Mouse (Mus musculus) liver, embryonic 16.5 days (tissue): Measurements from ENCODE around the gene Iltifb. TPM values are rescaled to one million over a fixed set of nuclear protein-coding genes. Genes with fewer than 3 reads are reported as not detected.
"Not testable (repeated sequence)": the region's sequence is repeated elsewhere in the genome, so short reads cannot be mapped to it uniquely, and the experiment has no call there.

Experiments
- ATAC-seq: fragments of 200-750 bp; cut with Nextera tagmentation; 2 replicates; pipeline ENCODE4 v1.8.0; 2017; ENCODE audit warnings: low read depth, mild to moderate bottlenecking, moderate number of reproducible peaks, moderate library complexity
- H3K27ac ChIP-seq: fragments of 300-500 bp; sonication (generic); 2 replicates; pipeline ENCODE4 v1.5.1; 2014; ENCODE audit warnings: mild to moderate bottlenecking, low read length
- H3K27me3 ChIP-seq: fragments of 300-500 bp; sonication (generic); 2 replicates; pipeline ENCODE4 v1.6.1; 2014; ENCODE audit warnings: low read depth, low read length, mixed read lengths; ENCODE audit not compliant: control insufficient read depth, insufficient read depth
- H3K36me3 ChIP-seq: fragments of 300-500 bp; sonication (generic); 2 replicates; pipeline ENCODE4 v1.6.1; 2014; ENCODE audit warnings: mild to moderate bottlenecking; ENCODE audit not compliant: control insufficient read depth, insufficient read depth
- H3K4me1 ChIP-seq: fragments of 300-500 bp; sonication (generic); 2 replicates; pipeline ENCODE4 v1.6.1; 2014; ENCODE audit warnings: low read depth, low read length, mixed read lengths; ENCODE audit not compliant: control insufficient read depth
- H3K4me2 ChIP-seq: fragments of 300-500 bp; sonication (generic); 2 replicates; pipeline ENCODE4 v1.6.1; 2014; ENCODE audit warnings: low read depth, low read length, mixed read lengths
- H3K4me3 ChIP-seq: fragments of 300-500 bp; sonication (generic); 2 replicates; pipeline ENCODE4 v1.5.1; 2014; ENCODE audit warnings: low read depth, mild to moderate bottlenecking, low read length
- H3K9ac ChIP-seq: fragments of 300-500 bp; sonication (generic); 2 replicates; pipeline ENCODE4 v1.6.1; 2014; ENCODE audit warnings: low read depth, low read length
- H3K9me3 ChIP-seq: fragments of 300-500 bp; sonication (generic); replicated peaks from 2 replicates; pipeline ENCODE4 v1.6.1; 2016; ENCODE audit warnings: low read length; ENCODE audit not compliant: control insufficient read depth
- WGBS: fragments of 180-500 bp; shearing (Covaris S2); extraction: QIAGEN DNeasy Blood & Tissue Kit; methylation state at CpG from one replicate; pipeline ENCODE4 v1.1.7; 2014; ENCODE audit not compliant: insufficient replicate concordance; 5-methylcytosine and 5-hydroxymethylcytosine counted together
- polyA plus RNA-seq: library from polyadenylated mRNA; unstranded; fragments of >200 nt; fragmentation: Nextera tagmentation; extraction: Ambion mirVana; gene quantifications from 2 replicates; pipeline ENCODE4 v1.2.1, GENCODE M21; 2015

The Iltifb gene
- polyA plus RNA-seq, 1 experiment from 2014 or later, result not detected

GRCm38 (mm10) chr10:118278069-118278468, 16.8 kb downstream of the Iltifb start:
- H3K4me3 ChIP-seq, ATAC-seq, H3K27me3 ChIP-seq, H3K36me3 ChIP-seq, H3K4me2 ChIP-seq, H3K9ac ChIP-seq, H3K9me3 ChIP-seq, H3K4me1 ChIP-seq, H3K27ac ChIP-seq: not testable (repeated sequence)
- WGBS, result no CpG with 5 or more reads among the region's 4 CpGs

- H3K4me2 ChIP-seq, ATAC-seq, H3K27ac ChIP-seq, H3K9ac ChIP-seq, H3K9me3 ChIP-seq, H3K4me3 ChIP-seq, H3K27me3 ChIP-seq, H3K4me1 ChIP-seq, H3K36me3 ChIP-seq: not testable (repeated sequence)
- no CpG with 5 or more reads among the region's 2 CpGs for WGBS
These were observed 23.4 kb downstream of the Iltifb start for GRCm38 (mm10) chr10:118271416-118271815.

GRCm38 (mm10) chr10:118268812-118269211, 26.0 kb downstream of the Iltifb start:
- not testable (repeated sequence) for H3K4me1 ChIP-seq, H3K9me3 ChIP-seq, H3K27ac ChIP-seq, H3K9ac ChIP-seq, H3K36me3 ChIP-seq, H3K4me2 ChIP-seq, H3K4me3 ChIP-seq, ATAC-seq, H3K27me3 ChIP-seq
- 20% methylated on average over 1 of the region's 8 CpGs for WGBS

GRCm38 (mm10) chr10:118258388-118258787, 36.5 kb downstream of the Iltifb start, which contains the start of gene Gm32802:
TSS of gene Gm32802 (plus strand) at chr10:118258688.
- WGBS, result no CpG with 5 or more reads among the region's 13 CpGs
- H3K4me2 ChIP-seq, H3K36me3 ChIP-seq, H3K9ac ChIP-seq, H3K4me3 ChIP-seq, H3K4me1 ChIP-seq, H3K27ac ChIP-seq, H3K9me3 ChIP-seq, ATAC-seq, H3K27me3 ChIP-seq: not testable (repeated sequence)

GRCm38 (mm10) chr10:118250852-118251295, 44.0 kb downstream of the Iltifb start:
- WGBS, result 47% methylated on average over 10 of the region's 10 CpGs
- Histone ChIP-seq H3K4me3 (no peak overlapping the region), H3K27me3 (no peaks in the 10 kb centered on the region), H3K4me2 (no peak overlapping the region), H3K27ac (no peak overlapping the region), H3K9me3 (no peaks in the 10 kb centered on the region), H3K36me3 (no peaks in the 10 kb centered on the region), H3K9ac (no peak overlapping the region), H3K4me1 (no peaks in the 10 kb centered on the region)
- ATAC-seq, result no peak

GRCm38 (mm10) chr10:118249006-118249595, 45.7 kb downstream of the Iltifb start:
- not testable (repeated sequence) for H3K4me3 ChIP-seq, H3K36me3 ChIP-seq, H3K4me1 ChIP-seq, ATAC-seq, H3K9me3 ChIP-seq, H3K9ac ChIP-seq, H3K27me3 ChIP-seq, H3K4me2 ChIP-seq, H3K27ac ChIP-seq
- WGBS, result 70% methylated on average over 11 of the region's 11 CpGs

- not testable (repeated sequence) for H3K9me3 ChIP-seq, ATAC-seq, H3K36me3 ChIP-seq, H3K27ac ChIP-seq, H3K4me1 ChIP-seq, H3K4me3 ChIP-seq, H3K27me3 ChIP-seq, H3K9ac ChIP-seq, H3K4me2 ChIP-seq
- no CpG with 5 or more reads among the region's 13 CpGs for WGBS
These were observed 54.2 kb downstream of the Iltifb start, which contains the start of gene Gm32717 for GRCm38 (mm10) chr10:118240680-118241079. TSS of gene Gm32717 (minus strand) at chr10:118240780.

Other genes with a start within 250 kb of the Iltifb start
- gene Mdm1, start 153.2 kb downstream of the Iltifb start, polyA plus RNA-seq, result 5.9 and 6.0 TPM in 2 replicates
- gene Il22, start 90.1 kb downstream of the Iltifb start, polyA plus RNA-seq, result not detected in 2 replicates
- gene Gm32717, start 54.3 kb downstream of the Iltifb start, polyA plus RNA-seq, result not detected in 2 replicates
- not detected in 2 replicates for gene Gm32802, start 36.4 kb downstream of the Iltifb start, polyA plus RNA-seq
- not detected in 2 replicates for gene Gm9040, start 31.9 kb upstream of the Iltifb start, polyA plus RNA-seq
- not detected in 2 replicates for gene Gm9044, start 37.4 kb upstream of the Iltifb start, polyA plus RNA-seq
- not detected in 2 replicates for gene Gm9045, start 42.8 kb upstream of the Iltifb start, polyA plus RNA-seq
- not detected in 2 replicates for gene Gm9046, start 48.2 kb upstream of the Iltifb start, polyA plus RNA-seq
- gene Gm9048, start 53.6 kb upstream of the Iltifb start, polyA plus RNA-seq, result not detected in 2 replicates
- gene Gm9049, start 59.1 kb upstream of the Iltifb start, polyA plus RNA-seq, result not detected in 2 replicates
- gene Ifng, start 146.0 kb upstream of the Iltifb start, polyA plus RNA-seq, result not detected in 2 replicates